Mouse (Mus musculus): ENCODE measurements around the gene Tial1. TPM values are rescaled to one million over a fixed set of nuclear protein-coding genes. Genes with fewer than 3 reads are reported as not detected.

The Tial1 gene
- total RNA-seq, 2 experiments from 2014 or later, result 46.9 to 50.7 TPM

GRCm38 (mm10) chr7:128391267-128392057 lies 70.1 kb downstream of the Tial1 start:
- DNase-seq, result no peak
- Histone ChIP-seq H3K4me3 (no peak overlapping the region), H3K27ac (no peak overlapping the region)
- intact Hi-C loops (cut with DNase I), result no loop called here
- TF ChIP-seq CTCF (IDR thresholded peaks at IDR 0.05), result no peak

Small RNA genes lying within 50 kb of the gene (microRNA-seq; reads per million reads assigned to microRNA genes)
- gene Gm24365, result not detected

Other genes starting within 250 kb of the Tial1 start
- gene Armc5, start 224.4 kb downstream of the Tial1 start, total RNA-seq (2021), result 1 to 10 TPM; 7.2 to 8.0 TPM
- 1 to 10 TPM; 1.9 to 2.1 TPM for gene 9130023H24Rik, start 223.7 kb downstream of the Tial1 start, total RNA-seq (2021)
- 1 to 10 TPM; 5.2 to 7.6 TPM for gene Tgfb1i1, start 214.9 kb downstream of the Tial1 start, total RNA-seq (2021)
- gene Slc5a2, start 196.1 kb downstream of the Tial1 start, total RNA-seq (2021), result not detected
- 1 to 10 TPM; 2.3 to 3.7 TPM for gene BC017158, start 163.5 kb downstream of the Tial1 start, total RNA-seq (2021)
- gene Rgs10, start 43.0 kb downstream of the Tial1 start, total RNA-seq (2021), result 1 to 10 TPM; 2.0 to 4.8 TPM
- gene Bag3, start 61.9 kb upstream of the Tial1 start, total RNA-seq (2021), result 100 to 1,000 TPM; 133 to 186 TPM
- 1 to 10 TPM; 2.8 to 3.1 TPM for gene Inpp5f, start 149.6 kb upstream of the Tial1 start, total RNA-seq (2021)